Mouse (Mus musculus): ENCODE results near the gene Mif. TPM values are rescaled to one million over a fixed set of nuclear protein-coding genes. Genes with fewer than 3 reads are reported as not detected.

The Mif gene
- polyA plus RNA-seq, 1 experiment from 2014 or later: 1,291 TPM

GRCm38 (mm10) chr10:75829529-75830274 lies 30.3 kb downstream of the Mif start:
- Histone ChIP-seq H3K27me3 (replicated peaks; ENCODE audit: control insufficient read depth, insufficient read depth, low read length) (peaks cover 7% of the 10 kb centered on the region; the same call in 1 of the 2 replicates), H3K9ac (ENCODE audit: low read depth, low read length) (no peak overlapping the region), H3K9me3 (ENCODE audit: control insufficient read depth, low read length) (no peaks in the 10 kb centered on the region), H3K36me3 (ENCODE audit: control insufficient read depth, insufficient read depth, low read length) (no peaks in the 10 kb centered on the region), H3K4me3 (ENCODE audit: low read depth, low read length) (no peak overlapping the region), H3K4me2 (ENCODE audit: low read depth, low read length) (no peak overlapping the region), H3K4me1 (ENCODE audit: control insufficient read depth, insufficient read depth, low read length) (peaks cover 12% of the 10 kb centered on the region), H3K27ac (replicated peaks; ENCODE audit: low read depth, low read length) (no peak overlapping the region)
- no peak for ATAC-seq (ENCODE audit: low read depth)
- WGBS: 60% methylated on average over 2 of the region's 2 CpGs
- no peak for DNase-seq (ENCODE audit: low spot score)

GRCm38 (mm10) chr10:75828500-75828931 lies 31.5 kb downstream of the Mif start:
- peaks cover 3% of the 10 kb centered on the region; the same call in 1 of the 2 replicates for H3K4me1 ChIP-seq (ENCODE audit: control insufficient read depth, insufficient read depth, low read length)
- DNase-seq (ENCODE audit: low spot score) (peak; percentile 30), ATAC-seq (ENCODE audit: low read depth) (no peak; the same call in 1 of the 2 replicates)
- no peak overlapping the region for H3K27ac ChIP-seq (replicated peaks; ENCODE audit: low read depth, low read length)
- H3K9me3 ChIP-seq (ENCODE audit: control insufficient read depth, low read length): no peaks in the 10 kb centered on the region
- H3K9ac ChIP-seq (ENCODE audit: low read depth, low read length): no peak overlapping the region
- H3K27me3 ChIP-seq (replicated peaks; ENCODE audit: control insufficient read depth, insufficient read depth, low read length): no peaks in the 10 kb centered on the region
- H3K4me2 ChIP-seq (ENCODE audit: low read depth, low read length): no peak overlapping the region
- H3K36me3 ChIP-seq (ENCODE audit: control insufficient read depth, insufficient read depth, low read length): no peaks in the 10 kb centered on the region
- no peak overlapping the region for H3K4me3 ChIP-seq (ENCODE audit: low read depth, low read length)

- no peaks in the 10 kb centered on the region for H3K36me3 ChIP-seq (ENCODE audit: control insufficient read depth, insufficient read depth, low read length)
- H3K9me3 ChIP-seq (ENCODE audit: control insufficient read depth, low read length): no peaks in the 10 kb centered on the region; the same call in 1 of the 2 replicates
- ATAC-seq (ENCODE audit: low read depth) (peak; percentile 50; the same call in 1 of the 2 replicates), DNase-seq (ENCODE audit: low spot score) (peak; percentile 64)
- no peaks in the 10 kb centered on the region for H3K4me1 ChIP-seq (ENCODE audit: control insufficient read depth, insufficient read depth, low read length)
- WGBS: 97% methylated on average over 4 of the region's 4 CpGs
- no peaks in the 10 kb centered on the region for H3K27me3 ChIP-seq (replicated peaks; ENCODE audit: control insufficient read depth, insufficient read depth, low read length)
- H3K27ac ChIP-seq (replicated peaks; ENCODE audit: low read depth, low read length): no peak overlapping the region
- H3K4me2 ChIP-seq (ENCODE audit: low read depth, low read length): no peak overlapping the region
- H3K4me3 ChIP-seq (ENCODE audit: low read depth, low read length): no peak overlapping the region
- H3K9ac ChIP-seq (ENCODE audit: low read depth, low read length): no peak overlapping the region
Observed at GRCm38 (mm10) chr10:75827668-75828360, 32.2 kb downstream of the Mif start.

GRCm38 (mm10) chr10:75824530-75824929 lies 35.5 kb downstream of the Mif start:
- no peaks in the 10 kb centered on the region for H3K36me3 ChIP-seq (ENCODE audit: control insufficient read depth, insufficient read depth, low read length)
- no peak for ATAC-seq (ENCODE audit: low read depth)
- H3K27ac ChIP-seq (replicated peaks; ENCODE audit: low read depth, low read length): no peak overlapping the region
- no peaks in the 10 kb centered on the region for H3K27me3 ChIP-seq (replicated peaks; ENCODE audit: control insufficient read depth, insufficient read depth, low read length)
- no peak for DNase-seq (ENCODE audit: low spot score)
- H3K9me3 ChIP-seq (ENCODE audit: control insufficient read depth, low read length): no peaks in the 10 kb centered on the region; the same call in 1 of the 2 replicates
- no peak overlapping the region for H3K4me3 ChIP-seq (ENCODE audit: low read depth, low read length)
- no peaks in the 10 kb centered on the region for H3K4me1 ChIP-seq (ENCODE audit: control insufficient read depth, insufficient read depth, low read length)
- WGBS: 84% methylated on average over 4 of the region's 4 CpGs
- H3K9ac ChIP-seq (ENCODE audit: low read depth, low read length): no peak overlapping the region
- H3K4me2 ChIP-seq (ENCODE audit: low read depth, low read length): no peak overlapping the region

DNA sequence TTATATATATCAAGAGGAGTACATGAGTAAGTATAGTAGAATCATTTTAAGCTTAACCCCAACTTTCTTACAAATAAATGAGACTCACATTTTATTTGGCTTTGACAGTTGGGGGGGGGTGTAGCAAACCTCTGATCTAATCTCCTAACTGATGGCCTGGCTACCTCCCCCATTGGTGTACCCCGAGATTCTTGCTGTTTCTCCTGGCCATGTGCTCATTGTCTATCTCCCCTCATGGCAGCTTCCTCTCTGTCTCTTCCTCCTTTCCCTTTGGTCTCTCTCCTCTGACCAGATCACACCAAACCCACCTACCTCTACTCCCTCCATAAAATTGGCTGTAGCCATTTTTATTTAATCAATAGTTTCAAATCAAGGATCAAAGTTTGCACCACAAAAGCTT lies 36.3 kb downstream of the Mif start:
- no peak for DNase-seq (ENCODE audit: low spot score)
- no peak for ATAC-seq (ENCODE audit: low read depth)
- Histone ChIP-seq H3K9me3 (ENCODE audit: control insufficient read depth, low read length) (no peaks in the 10 kb centered on the region; the same call in 1 of the 2 replicates), H3K4me1 (ENCODE audit: control insufficient read depth, insufficient read depth, low read length) (no peaks in the 10 kb centered on the region), H3K4me2 (ENCODE audit: low read depth, low read length) (no peak overlapping the region), H3K4me3 (ENCODE audit: low read depth, low read length) (no peak overlapping the region), H3K27ac (replicated peaks; ENCODE audit: low read depth, low read length) (no peak overlapping the region), H3K9ac (ENCODE audit: low read depth, low read length) (no peak overlapping the region), H3K36me3 (ENCODE audit: control insufficient read depth, insufficient read depth, low read length) (no peaks in the 10 kb centered on the region), H3K27me3 (replicated peaks; ENCODE audit: control insufficient read depth, insufficient read depth, low read length) (no peaks in the 10 kb centered on the region)
- whole genome bisulfite sequencing: 93% methylated on average over 1 of the region's 1 CpGs

- Histone ChIP-seq H3K4me2 (ENCODE audit: low read depth, low read length) (no peak within 1 kb of the TSS), H3K4me1 (ENCODE audit: control insufficient read depth, insufficient read depth, low read length) (no peaks in the 10 kb centered on the region), H3K36me3 (ENCODE audit: control insufficient read depth, insufficient read depth, low read length) (no peaks in the 10 kb centered on the region), H3K9ac (ENCODE audit: low read depth, low read length) (no peak within 1 kb of the TSS), H3K9me3 (ENCODE audit: control insufficient read depth, low read length) (no peaks in the 10 kb centered on the region; the same call in 1 of the 2 replicates), H3K4me3 (ENCODE audit: low read depth, low read length) (no peak within 1 kb of the TSS), H3K27me3 (replicated peaks; ENCODE audit: control insufficient read depth, insufficient read depth, low read length) (no peaks in the 10 kb centered on the region), H3K27ac (replicated peaks; ENCODE audit: low read depth, low read length) (no peak within 1 kb of the TSS)
- ATAC-seq (ENCODE audit: low read depth) (no peak), DNase-seq (ENCODE audit: low spot score) (no peak)
- 97% methylated on average over 2 of the region's 2 CpGs for WGBS
Observed at GRCm38 (mm10) chr10:75822443-75822842, 37.6 kb downstream of the Mif start, which contains the start of gene Gstt4. Gstt4 (minus strand) TSS chr10:75822543.

GRCm38 (mm10) chr10:75819882-75820281 lies 40.2 kb downstream of the Mif start:
- Histone ChIP-seq H3K36me3 (ENCODE audit: control insufficient read depth, insufficient read depth, low read length) (no peaks in the 10 kb centered on the region), H3K9me3 (ENCODE audit: control insufficient read depth, low read length) (no peaks in the 10 kb centered on the region; the same call in 1 of the 2 replicates), H3K4me1 (ENCODE audit: control insufficient read depth, insufficient read depth, low read length) (no peaks in the 10 kb centered on the region), H3K27me3 (replicated peaks; ENCODE audit: control insufficient read depth, insufficient read depth, low read length) (no peaks in the 10 kb centered on the region), H3K4me2 (ENCODE audit: low read depth, low read length) (no peak overlapping the region), H3K9ac (ENCODE audit: low read depth, low read length) (no peak overlapping the region), H3K4me3 (ENCODE audit: low read depth, low read length) (no peak overlapping the region), H3K27ac (replicated peaks; ENCODE audit: low read depth, low read length) (no peak overlapping the region)
- ATAC-seq (ENCODE audit: low read depth) (no peak), DNase-seq (ENCODE audit: low spot score) (no peak)
- WGBS: 75% methylated on average over 5 of the region's 5 CpGs

GRCm38 (mm10) chr10:75818641-75819040 lies 41.4 kb downstream of the Mif start:
- Histone ChIP-seq H3K4me1 (ENCODE audit: control insufficient read depth, insufficient read depth, low read length) (no peaks in the 10 kb centered on the region), H3K9me3 (ENCODE audit: control insufficient read depth, low read length) (no peaks in the 10 kb centered on the region; the same call in 1 of the 2 replicates), H3K4me2 (ENCODE audit: low read depth, low read length) (no peak overlapping the region), H3K4me3 (ENCODE audit: low read depth, low read length) (no peak overlapping the region), H3K9ac (ENCODE audit: low read depth, low read length) (no peak overlapping the region), H3K27ac (replicated peaks; ENCODE audit: low read depth, low read length) (no peak overlapping the region), H3K27me3 (replicated peaks; ENCODE audit: control insufficient read depth, insufficient read depth, low read length) (no peaks in the 10 kb centered on the region), H3K36me3 (ENCODE audit: control insufficient read depth, insufficient read depth, low read length) (no peaks in the 10 kb centered on the region)
- ATAC-seq (ENCODE audit: low read depth) (no peak), DNase-seq (ENCODE audit: low spot score) (no peak)
- 58% methylated on average over 10 of the region's 10 CpGs for WGBS

All from embryonic facial prominence, embryonic 14.5 days (tissue).